Mouse (Mus musculus) brain, embryonic 14.5 days (tissue): ENCODE results near the gene Tmem198.

Source experiments
- CTCF ChIP-seq: fragments of 200-500 bp; IDR thresholded peaks from 2 replicates; pipeline ENCODE4 v1.5.1; 2012; ENCODE audit warnings: inconsistent platforms, mild to moderate bottlenecking, moderate library complexity, borderline replicate concordance; ENCODE audit not compliant: insufficient read depth, insufficient read length; ENCODE audit errors: extremely low read depth
- POLR2A ChIP-seq: fragments of 200-500 bp; IDR thresholded peaks from 2 replicates; pipeline ENCODE4 v1.6.1; 2012; ENCODE audit warnings: mild to moderate bottlenecking, inconsistent platforms, borderline replicate concordance; ENCODE audit not compliant: poor library complexity, insufficient read depth, insufficient read length, severe bottlenecking; ENCODE audit errors: extremely low read depth

DNA sequence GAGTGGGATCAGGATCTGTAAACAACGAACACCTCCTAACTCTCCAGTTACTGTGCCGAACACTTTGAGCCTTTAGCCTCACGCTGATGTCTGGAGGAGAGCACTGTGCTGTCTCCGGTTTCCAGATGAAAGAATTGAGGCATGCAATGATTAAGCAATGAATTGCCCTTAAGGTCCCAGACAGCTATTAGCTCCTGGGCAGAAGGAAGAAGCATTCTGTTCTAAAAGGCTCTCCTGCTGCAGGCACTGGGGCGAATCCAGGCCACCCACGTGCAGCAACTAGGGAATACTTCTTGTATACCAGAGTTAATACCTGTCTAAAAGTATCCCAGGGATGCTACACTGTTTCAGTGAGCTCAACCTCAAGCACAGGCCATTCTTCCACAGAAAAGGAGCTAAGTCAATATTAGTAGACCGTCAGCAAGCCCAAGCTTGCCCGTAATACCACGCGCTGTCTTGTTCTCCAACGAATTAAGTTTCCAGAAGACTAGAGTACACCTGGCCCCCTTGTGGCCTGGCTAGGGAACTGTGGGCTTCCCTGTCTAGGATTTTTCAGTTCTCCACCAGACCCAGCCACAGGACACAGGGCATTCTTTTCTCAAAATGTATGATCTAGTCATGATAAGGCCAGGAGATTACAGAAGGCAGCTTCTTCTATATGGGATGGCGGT is 15.7 kb downstream of the Tmem198 start:
- TF ChIP-seq POLR2A (no peak), CTCF (peak; percentile 83)
